Mouse (Mus musculus): ENCODE measurements around the gene Lrch4.

DNA sequence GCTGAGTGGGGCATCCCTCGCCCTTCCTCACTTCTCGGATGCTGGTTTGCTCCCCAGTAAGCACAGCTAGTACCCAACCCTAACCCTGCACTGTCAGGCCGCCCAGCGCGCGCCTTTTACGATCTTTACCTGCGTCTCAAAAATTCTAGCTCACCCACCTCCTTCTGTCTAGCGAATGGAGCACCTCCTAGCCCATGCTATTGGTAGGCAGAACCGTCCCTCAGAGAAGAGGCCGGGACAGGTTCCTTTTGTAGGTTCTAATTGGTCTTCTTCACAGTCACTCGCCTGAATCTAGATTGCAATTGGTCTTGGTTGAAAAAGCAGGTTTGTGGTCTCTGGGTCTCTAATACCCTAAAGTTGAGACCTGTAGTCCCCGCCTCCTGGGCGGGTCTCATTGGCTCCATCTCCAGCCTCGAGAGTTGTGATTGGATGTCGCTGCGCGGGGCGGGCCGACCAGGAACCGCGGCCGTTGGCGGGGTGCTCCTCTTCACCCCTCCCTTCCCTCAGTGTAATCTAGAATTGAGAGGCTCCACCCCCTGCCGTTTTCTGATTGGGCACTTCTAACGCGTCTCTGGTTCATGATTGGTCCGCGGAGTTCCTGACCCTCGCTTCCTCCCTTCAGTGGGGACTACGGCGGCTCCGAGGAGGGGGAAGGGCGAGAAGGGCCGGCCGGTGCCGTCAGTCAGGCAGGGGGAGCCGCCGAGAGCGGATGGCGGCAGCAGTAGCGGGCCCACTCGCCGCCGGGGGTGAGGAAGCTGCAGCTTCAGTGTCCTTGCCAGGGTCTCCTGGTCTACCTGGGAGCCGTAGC is at the start of gene Lrch4, which contains the start of the genes Fbxo24 and Gm20605:
- TF ChIP-seq CTCF (conservative IDR thresholded peaks at IDR 0.05; ENCODE audit: low read length) (no peak), POU5F1 (IDR thresholded peaks at IDR 0.05; ENCODE audit: borderline replicate concordance, low read length) (no peak)

Data from E14TG2a.4 (cell line).